Mouse (Mus musculus): Measurements from ENCODE around the gene Dmwd. TPM values are rescaled to one million over a fixed set of nuclear protein-coding genes. Genes with fewer than 3 reads are reported as not detected.

Gene Dmwd
- polyA plus RNA-seq, 1 experiment from 2014 or later = 12.8 TPM

- ATAC-seq (replicated peaks; ENCODE audit: low FRiP score) = no peak
- no peak overlapping the region for H3K9ac ChIP-seq (ENCODE audit: low read depth, low read length)
- WGBS = 7% methylated on average over 6 of the region's 6 CpGs
- H3K4me3 ChIP-seq (ENCODE audit: low read depth, low read length) = no peak overlapping the region
- no peaks in the 10 kb centered on the region for H3K9me3 ChIP-seq (ENCODE audit: control insufficient read depth, low read length)
- H3K36me3 ChIP-seq (ENCODE audit: control insufficient read depth, insufficient read depth, low read length) = peaks cover 22% of the 10 kb centered on the region
- H3K27ac ChIP-seq (ENCODE audit: low read depth, low read length) = no peak overlapping the region
- H3K4me2 ChIP-seq = peak overlapping the region; percentile 60
- peaks cover 39% of the 10 kb centered on the region for H3K4me1 ChIP-seq (replicated peaks; ENCODE audit: control insufficient read depth, insufficient read depth, low read length)
- no peak for DNase-seq (ENCODE audit: low spot score)
- peaks cover 36% of the 10 kb centered on the region for H3K27me3 ChIP-seq (replicated peaks; ENCODE audit: control insufficient read depth, insufficient read depth, low read length)
Observed at GRCm38 (mm10) chr7:19085495-19085894, 9.5 kb downstream of the Dmwd start.

- no peaks in the 10 kb centered on the region for H3K9me3 ChIP-seq (ENCODE audit: control insufficient read depth, low read length)
- peaks cover 39% of the 10 kb centered on the region for H3K27me3 ChIP-seq (replicated peaks; ENCODE audit: control insufficient read depth, insufficient read depth, low read length)
- ATAC-seq (replicated peaks; ENCODE audit: low FRiP score) (peak; percentile 79), DNase-seq (ENCODE audit: low spot score) (peak; percentile 78)
- H3K9ac ChIP-seq (ENCODE audit: low read depth, low read length) = no peak overlapping the region
- peaks cover 39% of the 10 kb centered on the region for H3K4me1 ChIP-seq (replicated peaks; ENCODE audit: control insufficient read depth, insufficient read depth, low read length)
- no peak overlapping the region for H3K27ac ChIP-seq (ENCODE audit: low read depth, low read length)
- 4% methylated on average over 14 of the region's 14 CpGs for WGBS
- peak overlapping the region; percentile 24; the same call in 1 of the 2 replicates for H3K4me3 ChIP-seq (ENCODE audit: low read depth, low read length)
- peaks cover 21% of the 10 kb centered on the region for H3K36me3 ChIP-seq (ENCODE audit: control insufficient read depth, insufficient read depth, low read length)
- peak overlapping the region; percentile 60 for H3K4me2 ChIP-seq
Observed at GRCm38 (mm10) chr7:19086042-19086441, 10.0 kb downstream of the Dmwd start.

GRCm38 (mm10) chr7:19086760-19087159 is 10.7 kb downstream of the Dmwd start:
- DNase-seq (ENCODE audit: low spot score) = no peak
- 59% methylated on average over 18 of the region's 18 CpGs for WGBS
- Histone ChIP-seq H3K9me3 (ENCODE audit: control insufficient read depth, low read length) (no peaks in the 10 kb centered on the region), H3K4me2 (peak overlapping the region; percentile 60; the same call in 1 of the 2 replicates), H3K4me1 (replicated peaks; ENCODE audit: control insufficient read depth, insufficient read depth, low read length) (peaks cover 39% of the 10 kb centered on the region), H3K27me3 (replicated peaks; ENCODE audit: control insufficient read depth, insufficient read depth, low read length) (peaks cover 46% of the 10 kb centered on the region), H3K27ac (ENCODE audit: low read depth, low read length) (no peak overlapping the region), H3K36me3 (ENCODE audit: control insufficient read depth, insufficient read depth, low read length) (peaks cover 19% of the 10 kb centered on the region), H3K4me3 (ENCODE audit: low read depth, low read length) (0 out of 2 replicates have a peak overlapping the region, but pooled peaks have one; percentile 24), H3K9ac (ENCODE audit: low read depth, low read length) (no peak overlapping the region)
- no peak for ATAC-seq (replicated peaks; ENCODE audit: low FRiP score)

GRCm38 (mm10) chr7:19088813-19089212 is 12.8 kb downstream of the Dmwd start:
- peaks cover 39% of the 10 kb centered on the region for H3K4me1 ChIP-seq (replicated peaks; ENCODE audit: control insufficient read depth, insufficient read depth, low read length)
- 31% methylated on average over 10 of the region's 10 CpGs for WGBS
- no peak for ATAC-seq (replicated peaks; ENCODE audit: low FRiP score)

GRCm38 (mm10) chr7:19091913-19092312 is 15.9 kb downstream of the Dmwd start:
- Histone ChIP-seq H3K36me3 (ENCODE audit: control insufficient read depth, insufficient read depth, low read length) (peaks cover 10% of the 10 kb centered on the region; the same call in 1 of the 2 replicates), H3K9ac (ENCODE audit: low read depth, low read length) (no peak overlapping the region), H3K4me1 (replicated peaks; ENCODE audit: control insufficient read depth, insufficient read depth, low read length) (peaks cover 32% of the 10 kb centered on the region), H3K27me3 (replicated peaks; ENCODE audit: control insufficient read depth, insufficient read depth, low read length) (peaks cover 63% of the 10 kb centered on the region), H3K9me3 (ENCODE audit: control insufficient read depth, low read length) (no peaks in the 10 kb centered on the region), H3K4me2 (peak overlapping the region; percentile 95), H3K27ac (ENCODE audit: low read depth, low read length) (no peak overlapping the region), H3K4me3 (ENCODE audit: low read depth, low read length) (peak overlapping the region; percentile 66)
- ATAC-seq (replicated peaks; ENCODE audit: low FRiP score) (no peak), DNase-seq (ENCODE audit: low spot score) (no peak)
- 28% methylated on average over 17 of the region's 17 CpGs for WGBS

More at GRCm38 (mm10) chr7:19088813-19089212, 12.8 kb downstream of the Dmwd start:
- peaks cover 8% of the 10 kb centered on the region; the same call in 1 of the 2 replicates for H3K36me3 ChIP-seq (ENCODE audit: control insufficient read depth, insufficient read depth, low read length)
- H3K27ac ChIP-seq (ENCODE audit: low read depth, low read length) = no peak overlapping the region
- H3K4me2 ChIP-seq = no peak overlapping the region
- H3K9me3 ChIP-seq (ENCODE audit: control insufficient read depth, low read length) = no peaks in the 10 kb centered on the region
- H3K9ac ChIP-seq (ENCODE audit: low read depth, low read length) = no peak overlapping the region
- H3K27me3 ChIP-seq (replicated peaks; ENCODE audit: control insufficient read depth, insufficient read depth, low read length) = peaks cover 49% of the 10 kb centered on the region
- no peak overlapping the region for H3K4me3 ChIP-seq (ENCODE audit: low read depth, low read length)
- peak; percentile 69 for DNase-seq (ENCODE audit: low spot score)

GRCm38 (mm10) chr7:19092381-19093173 is 16.6 kb downstream of the Dmwd start:
- H3K4me1 ChIP-seq (replicated peaks; ENCODE audit: control insufficient read depth, insufficient read depth, low read length) = peaks cover 38% of the 10 kb centered on the region
- H3K27ac ChIP-seq (ENCODE audit: low read depth, low read length) = peak overlapping the region; percentile 60; the same call in 1 of the 2 replicates
- peaks cover 8% of the 10 kb centered on the region; the same call in 1 of the 2 replicates for H3K36me3 ChIP-seq (ENCODE audit: control insufficient read depth, insufficient read depth, low read length)
- DNase-seq (ENCODE audit: low spot score) (peak; percentile 72), ATAC-seq (replicated peaks; ENCODE audit: low FRiP score) (peak; percentile 37)
- peak overlapping the region; percentile 66 for H3K4me3 ChIP-seq (ENCODE audit: low read depth, low read length)
- no peaks in the 10 kb centered on the region for H3K9me3 ChIP-seq (ENCODE audit: control insufficient read depth, low read length)
- H3K4me2 ChIP-seq = peak overlapping the region; percentile 95
- peak overlapping the region; percentile 63 for H3K9ac ChIP-seq (ENCODE audit: low read depth, low read length)
- peaks cover 63% of the 10 kb centered on the region for H3K27me3 ChIP-seq (replicated peaks; ENCODE audit: control insufficient read depth, insufficient read depth, low read length)
- WGBS = 7% methylated on average over 38 of the region's 38 CpGs

GRCm38 (mm10) chr7:19093174-19093521 is 17.1 kb downstream of the Dmwd start:
- ATAC-seq (replicated peaks; ENCODE audit: low FRiP score) (peak; percentile 73), DNase-seq (ENCODE audit: low spot score) (peak; percentile 86)
- Histone ChIP-seq H3K9ac (ENCODE audit: low read depth, low read length) (peak overlapping the region; percentile 63), H3K36me3 (ENCODE audit: control insufficient read depth, insufficient read depth, low read length) (peaks cover 8% of the 10 kb centered on the region; the same call in 1 of the 2 replicates), H3K4me1 (replicated peaks; ENCODE audit: control insufficient read depth, insufficient read depth, low read length) (peaks cover 38% of the 10 kb centered on the region), H3K27me3 (replicated peaks; ENCODE audit: control insufficient read depth, insufficient read depth, low read length) (peaks cover 65% of the 10 kb centered on the region), H3K4me3 (ENCODE audit: low read depth, low read length) (peak overlapping the region; percentile 66), H3K27ac (ENCODE audit: low read depth, low read length) (peak overlapping the region; percentile 60; the same call in 1 of the 2 replicates), H3K9me3 (ENCODE audit: control insufficient read depth, low read length) (no peaks in the 10 kb centered on the region), H3K4me2 (peak overlapping the region; percentile 95)
- WGBS = 2% methylated on average over 15 of the region's 15 CpGs

GRCm38 (mm10) chr7:19093537-19094385 is 17.7 kb downstream of the Dmwd start:
- H3K4me1 ChIP-seq (replicated peaks; ENCODE audit: control insufficient read depth, insufficient read depth, low read length) = peaks cover 35% of the 10 kb centered on the region
- ATAC-seq (replicated peaks; ENCODE audit: low FRiP score) = peak; percentile 84

More at GRCm38 (mm10) chr7:19093537-19094385, 17.7 kb downstream of the Dmwd start:
- Histone ChIP-seq H3K27me3 (replicated peaks; ENCODE audit: control insufficient read depth, insufficient read depth, low read length) (peaks cover 67% of the 10 kb centered on the region), H3K27ac (ENCODE audit: low read depth, low read length) (peak overlapping the region; percentile 83), H3K9ac (ENCODE audit: low read depth, low read length) (peak overlapping the region; percentile 76), H3K36me3 (ENCODE audit: control insufficient read depth, insufficient read depth, low read length) (peaks cover 8% of the 10 kb centered on the region; the same call in 1 of the 2 replicates), H3K4me3 (ENCODE audit: low read depth, low read length) (peak overlapping the region; percentile 66), H3K9me3 (ENCODE audit: control insufficient read depth, low read length) (no peaks in the 10 kb centered on the region), H3K4me2 (peak overlapping the region; percentile 95)
- WGBS = under 1% methylated on average over 45 of the region's 45 CpGs
- DNase-seq (ENCODE audit: low spot score) = peak; percentile 95
